Mouse (Mus musculus) stomach, embryonic 16.5 days (tissue): ENCODE data around the gene Ccdc9b. TPM values are rescaled to one million over a fixed set of nuclear protein-coding genes. Genes with fewer than 3 reads are reported as not detected.

Source experiments
- ATAC-seq: fragments of 200-750 bp; cut with Nextera tagmentation; 2 replicates; pipeline ENCODE4 v1.8.0; 2017; ENCODE audit warnings: moderate number of reproducible peaks, moderate TSS enrichment; ENCODE audit not compliant: insufficient read depth, low FRiP score
- H3K27ac ChIP-seq: fragments of 300-500 bp; sonication (generic); 2 replicates; pipeline ENCODE4 v1.5.1; 2014; ENCODE audit warnings: low read length
- H3K27me3 ChIP-seq: fragments of 300-500 bp; sonication (generic); 2 replicates; pipeline ENCODE4 v1.6.1; 2014; ENCODE audit warnings: low read length, control low read depth, mixed read lengths; ENCODE audit not compliant: control insufficient read depth, insufficient read depth
- H3K36me3 ChIP-seq: fragments of 300-500 bp; sonication (generic); 2 replicates; pipeline ENCODE4 v1.6.1; 2014; ENCODE audit warnings: low read length; ENCODE audit not compliant: control insufficient read depth, insufficient read depth
- H3K4me1 ChIP-seq: fragments of 300-500 bp; sonication (generic); 2 replicates; pipeline ENCODE4 v1.6.1; 2014; ENCODE audit warnings: low read length, control low read depth, mixed read lengths; ENCODE audit not compliant: control insufficient read depth, insufficient read depth
- H3K4me2 ChIP-seq: fragments of 300-500 bp; sonication (generic); 2 replicates; pipeline ENCODE4 v1.6.1; 2014; ENCODE audit warnings: low read depth, low read length, mixed read lengths
- H3K4me3 ChIP-seq: fragments of 300-500 bp; sonication (generic); replicated peaks from 2 replicates; pipeline ENCODE4 v1.5.1; 2014; ENCODE audit warnings: mild to moderate bottlenecking, low read length
- H3K9ac ChIP-seq: fragments of 300-500 bp; sonication (generic); 2 replicates; pipeline ENCODE4 v1.6.1; 2014; ENCODE audit warnings: low read length
- H3K9me3 ChIP-seq: fragments of 300-500 bp; sonication (generic); replicated peaks from 2 replicates; pipeline ENCODE4 v1.6.1; 2016; ENCODE audit warnings: low read length, control low read depth; ENCODE audit not compliant: control insufficient read depth
- WGBS: fragments of 180-500 bp; shearing (Covaris S2); extraction: QIAGEN DNeasy Blood & Tissue Kit; methylation state at CpG from one replicate; pipeline ENCODE4 v1.1.7; 2014; 5-methylcytosine and 5-hydroxymethylcytosine counted together
- polyA plus RNA-seq: library from polyadenylated mRNA; unstranded; fragments of >200 nt; fragmentation: Nextera tagmentation; extraction: Ambion mirVana; gene quantifications from 2 replicates; pipeline ENCODE4 v1.2.1, GENCODE M21; 2015

Gene Ccdc9b
- polyA plus RNA-seq, 1 experiment from 2014 or later: 2.9 TPM

GRCm38 (mm10) chr2:118779504-118780480, 17.3 kb upstream of the Ccdc9b start, which contains the start of gene Disp2:
Gene Disp2 (plus strand): TSS chr2:118779719.
- Histone ChIP-seq H3K27me3 (no peaks in the 10 kb centered on the region), H3K36me3 (no peaks in the 10 kb centered on the region), H3K4me1 (0 out of 2 replicates have a peak, but pooled peaks cover 7% of the 10 kb centered on the region), H3K9ac (peak within 1 kb of the TSS; percentile 21), H3K4me3 (peak within 1 kb of the TSS; percentile 45), H3K4me2 (peak within 1 kb of the TSS; percentile 75), H3K27ac (no peak within 1 kb of the TSS), H3K9me3 (no peaks in the 10 kb centered on the region)
- 11% methylated on average over 39 of the region's 39 CpGs for WGBS
- peak; percentile 87 for ATAC-seq

GRCm38 (mm10) chr2:118779065-118779464, 16.6 kb upstream of the Ccdc9b start:
- no peak overlapping the region for H3K27ac ChIP-seq
- peak overlapping the region; percentile 1; the same call in 1 of the 2 replicates for H3K9ac ChIP-seq
- 11% methylated on average over 10 of the region's 10 CpGs for WGBS
- no peaks in the 10 kb centered on the region for H3K36me3 ChIP-seq
- H3K4me1 ChIP-seq: peaks cover 7% of the 10 kb centered on the region; the same call in 1 of the 2 replicates
- peak; percentile 9; the same call in 1 of the 2 replicates for ATAC-seq
- H3K9me3 ChIP-seq: no peaks in the 10 kb centered on the region
- H3K27me3 ChIP-seq: no peaks in the 10 kb centered on the region
- H3K4me3 ChIP-seq: peak overlapping the region; percentile 45
- peak overlapping the region; percentile 75 for H3K4me2 ChIP-seq

GRCm38 (mm10) chr2:118778418-118778817, 16.0 kb upstream of the Ccdc9b start:
- peaks cover 7% of the 10 kb centered on the region; the same call in 1 of the 2 replicates for H3K4me1 ChIP-seq
- 72% methylated on average over 4 of the region's 4 CpGs for WGBS
- no peaks in the 10 kb centered on the region for H3K27me3 ChIP-seq
- H3K9ac ChIP-seq: no peak overlapping the region
- no peak for ATAC-seq
- no peaks in the 10 kb centered on the region for H3K9me3 ChIP-seq
- H3K4me2 ChIP-seq: no peak overlapping the region
- no peaks in the 10 kb centered on the region for H3K36me3 ChIP-seq
- no peak overlapping the region for H3K4me3 ChIP-seq
- no peak overlapping the region for H3K27ac ChIP-seq

- peaks cover 7% of the 10 kb centered on the region; the same call in 1 of the 2 replicates for H3K4me1 ChIP-seq
- 76% methylated on average over 2 of the region's 2 CpGs for WGBS
- H3K4me3 ChIP-seq: no peak overlapping the region
- no peak for ATAC-seq
- no peaks in the 10 kb centered on the region for H3K27me3 ChIP-seq
- no peak overlapping the region for H3K4me2 ChIP-seq
- no peaks in the 10 kb centered on the region for H3K9me3 ChIP-seq
- H3K9ac ChIP-seq: no peak overlapping the region
- H3K27ac ChIP-seq: no peak overlapping the region
- H3K36me3 ChIP-seq: no peaks in the 10 kb centered on the region
Observed at GRCm38 (mm10) chr2:118776295-118776694, 13.8 kb upstream of the Ccdc9b start.

GRCm38 (mm10) chr2:118775846-118776245, 13.4 kb upstream of the Ccdc9b start:
- H3K4me2 ChIP-seq: no peak overlapping the region
- 72% methylated on average over 3 of the region's 4 CpGs for WGBS
- H3K36me3 ChIP-seq: no peaks in the 10 kb centered on the region
- no peak overlapping the region for H3K9ac ChIP-seq
- peaks cover 7% of the 10 kb centered on the region; the same call in 1 of the 2 replicates for H3K4me1 ChIP-seq
- H3K9me3 ChIP-seq: no peaks in the 10 kb centered on the region
- H3K27ac ChIP-seq: no peak overlapping the region
- H3K27me3 ChIP-seq: no peaks in the 10 kb centered on the region
- no peak for ATAC-seq
- H3K4me3 ChIP-seq: no peak overlapping the region

- no peak overlapping the region for H3K4me3 ChIP-seq
- H3K27ac ChIP-seq: no peak overlapping the region
- no peaks in the 10 kb centered on the region for H3K36me3 ChIP-seq
- no peaks in the 10 kb centered on the region for H3K9me3 ChIP-seq
- WGBS: 43% methylated on average over 1 of the region's 1 CpGs
- no peak overlapping the region for H3K9ac ChIP-seq
- ATAC-seq: no peak
- H3K4me2 ChIP-seq: no peak overlapping the region
- H3K4me1 ChIP-seq: peaks cover 7% of the 10 kb centered on the region; the same call in 1 of the 2 replicates
- H3K27me3 ChIP-seq: no peaks in the 10 kb centered on the region
Observed at GRCm38 (mm10) chr2:118775396-118775795, 12.9 kb upstream of the Ccdc9b start.

- H3K4me2 ChIP-seq: no peak overlapping the region
- H3K9me3 ChIP-seq: no peaks in the 10 kb centered on the region
- 54% methylated on average over 2 of the region's 2 CpGs for WGBS
- no peak overlapping the region for H3K4me3 ChIP-seq
- no peak overlapping the region; the same call in 1 of the 2 replicates for H3K27ac ChIP-seq
- H3K27me3 ChIP-seq: no peaks in the 10 kb centered on the region
- no peaks in the 10 kb centered on the region for H3K36me3 ChIP-seq
- ATAC-seq: peak; percentile 25; the same call in 1 of the 2 replicates
- no peak overlapping the region for H3K9ac ChIP-seq
- H3K4me1 ChIP-seq: peaks cover 7% of the 10 kb centered on the region; the same call in 1 of the 2 replicates
Observed at GRCm38 (mm10) chr2:118774536-118774935, 12.1 kb upstream of the Ccdc9b start.

GRCm38 (mm10) chr2:118772158-118772874, 9.9 kb upstream of the Ccdc9b start, which contains the start of gene Phgr1:
Gene Phgr1 (plus strand): TSS chr2:118772769.
- Histone ChIP-seq H3K27ac (peak within 1 kb of the TSS; percentile 31; the same call in 1 of the 2 replicates), H3K9ac (peak within 1 kb of the TSS; percentile 13; the same call in 1 of the 2 replicates)
- peak; percentile 85; the same call in 1 of the 2 replicates for ATAC-seq

More at GRCm38 (mm10) chr2:118772158-118772874, 9.9 kb upstream of the Ccdc9b start, which contains the start of gene Phgr1:
- Histone ChIP-seq H3K9me3 (no peaks in the 10 kb centered on the region), H3K4me3 (peak within 1 kb of the TSS; percentile 7; the same call in 1 of the 2 replicates), H3K27me3 (no peaks in the 10 kb centered on the region), H3K4me2 (peak within 1 kb of the TSS; percentile 0; the same call in 1 of the 2 replicates), H3K4me1 (peaks cover 7% of the 10 kb centered on the region; the same call in 1 of the 2 replicates), H3K36me3 (no peaks in the 10 kb centered on the region)
- 75% methylated on average over 6 of the region's 6 CpGs for WGBS
